Mouse (Mus musculus): Measurements from ENCODE around the gene Decr2.
"Not testable (repeated sequence)": the region's sequence is repeated elsewhere in the genome, so short reads cannot be mapped to it uniquely, and the experiment has no call there.

Decr2 gene

GRCm38 (mm10) chr17:26057787-26058567 is 32.2 kb downstream of the Decr2 start:
- DNase-seq (ENCODE audit: low read depth) = no peak

DNA sequence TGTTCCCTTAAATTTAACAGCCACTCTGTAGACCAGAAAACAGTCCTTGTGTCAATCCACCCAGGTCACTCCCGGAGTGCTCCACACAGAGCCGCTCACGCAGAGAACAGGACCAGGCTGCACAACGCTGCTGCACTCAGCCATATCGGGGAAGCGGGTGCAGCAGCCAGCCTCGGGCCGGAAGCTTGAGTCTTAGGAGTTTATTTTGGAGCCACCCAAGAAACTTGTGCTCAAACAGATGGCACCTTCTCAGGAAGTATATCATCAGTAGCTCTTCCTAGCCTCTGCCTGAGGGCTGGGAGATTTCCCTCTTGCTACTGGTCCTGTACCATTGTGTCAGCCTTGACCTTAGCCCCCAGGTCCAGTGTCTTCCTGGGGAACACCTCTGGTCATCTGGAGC is 32.9 kb downstream of the Decr2 start:
- no peak for DNase-seq (ENCODE audit: low read depth)

DNA sequence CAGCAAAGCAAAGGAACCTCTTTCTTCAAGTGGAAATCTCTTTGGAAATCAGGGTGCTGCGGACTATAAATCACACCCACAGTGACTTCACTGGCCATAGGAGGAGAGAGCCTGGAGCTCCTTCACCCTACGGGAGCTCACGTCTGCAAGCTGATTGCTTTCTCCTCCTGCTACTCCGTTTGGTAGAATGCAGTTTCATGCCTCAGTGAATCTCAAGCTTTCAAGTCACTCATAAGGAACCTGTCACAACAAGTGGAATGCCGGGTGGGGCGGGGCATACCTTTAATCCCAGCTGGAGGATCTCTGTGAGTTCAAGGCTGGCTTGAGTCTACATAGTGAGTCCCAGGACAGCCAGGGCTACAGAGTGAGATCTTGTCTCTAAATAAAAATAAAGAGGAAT is 35.0 kb downstream of the Decr2 start:
- no peak for DNase-seq (ENCODE audit: low read depth)

DNA sequence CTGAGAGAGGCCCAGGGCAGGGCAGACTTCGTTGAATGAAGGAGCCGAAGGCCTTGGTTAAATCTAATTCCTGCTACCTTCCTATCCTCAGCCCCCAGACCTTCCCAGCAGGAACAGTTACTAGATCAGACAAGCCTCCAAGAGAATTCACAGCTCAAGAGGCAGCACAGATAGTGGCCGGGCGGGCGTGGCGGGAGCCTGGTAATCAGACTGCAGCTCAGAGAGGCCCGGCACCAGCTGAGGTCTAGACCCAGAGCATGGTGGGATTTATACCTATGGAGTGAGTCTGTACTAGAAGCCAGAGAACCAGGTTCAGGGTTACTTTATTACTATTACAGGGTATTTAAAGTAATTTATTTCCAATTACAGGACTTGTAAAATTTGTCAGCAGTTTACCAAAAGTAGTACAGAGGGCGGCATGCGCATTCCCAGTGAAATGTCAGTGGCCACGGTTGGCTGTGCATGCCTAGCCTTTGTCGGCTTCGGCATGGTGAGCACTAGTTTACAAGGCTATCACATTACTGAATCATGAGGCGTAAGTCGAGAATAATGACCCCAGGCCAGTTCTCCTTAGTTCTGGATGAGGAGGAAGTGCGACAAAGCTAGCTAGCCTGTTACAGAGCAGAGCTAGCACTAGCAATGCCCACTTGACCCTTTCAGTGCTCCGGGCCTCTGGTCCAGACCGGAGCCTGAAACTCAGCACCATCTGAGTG is 35.8 kb downstream of the Decr2 start:
- no peak for DNase-seq (ENCODE audit: low read depth)

DNA sequence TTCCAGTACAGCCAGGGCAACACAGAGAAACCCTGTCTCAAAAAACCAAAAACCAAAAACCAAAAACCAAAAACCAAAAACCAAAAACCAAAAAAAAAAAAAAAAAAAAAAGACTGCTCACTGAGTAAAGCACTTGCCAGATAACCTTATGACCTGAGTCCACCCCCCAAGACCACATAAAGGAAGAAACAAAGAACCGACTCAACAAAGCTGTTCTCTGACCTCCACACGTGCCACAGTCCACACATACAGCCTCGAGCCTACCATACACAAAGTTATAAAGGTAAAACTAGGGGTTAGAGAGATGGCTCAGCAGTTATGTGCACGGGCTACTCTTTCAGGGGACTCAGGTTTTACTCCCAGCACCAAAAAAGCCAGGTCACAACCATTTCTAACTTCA is 37.4 kb downstream of the Decr2 start:
- DNase-seq (ENCODE audit: low read depth) = no peak

DNA sequence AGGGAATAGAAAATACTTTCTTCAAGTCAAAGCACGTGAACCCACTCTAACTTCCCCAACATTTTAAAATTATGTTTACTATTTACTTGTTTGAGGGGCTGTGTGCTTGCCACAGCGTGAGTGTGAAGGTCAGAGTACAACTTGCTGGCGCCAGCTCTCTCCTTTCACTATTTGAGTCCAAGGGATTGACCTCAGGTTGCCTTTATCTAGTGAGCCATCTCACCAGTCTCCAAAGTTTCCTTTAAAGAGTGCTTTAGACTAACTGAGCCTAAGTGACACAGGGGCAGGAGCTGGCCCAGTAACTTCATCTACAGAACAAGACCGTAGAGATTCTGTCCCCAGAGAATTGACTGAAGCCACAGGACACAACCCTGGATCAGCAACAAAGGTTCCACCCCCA is 38.1 kb downstream of the Decr2 start:
- DNase-seq (ENCODE audit: low read depth) = no peak

DNA sequence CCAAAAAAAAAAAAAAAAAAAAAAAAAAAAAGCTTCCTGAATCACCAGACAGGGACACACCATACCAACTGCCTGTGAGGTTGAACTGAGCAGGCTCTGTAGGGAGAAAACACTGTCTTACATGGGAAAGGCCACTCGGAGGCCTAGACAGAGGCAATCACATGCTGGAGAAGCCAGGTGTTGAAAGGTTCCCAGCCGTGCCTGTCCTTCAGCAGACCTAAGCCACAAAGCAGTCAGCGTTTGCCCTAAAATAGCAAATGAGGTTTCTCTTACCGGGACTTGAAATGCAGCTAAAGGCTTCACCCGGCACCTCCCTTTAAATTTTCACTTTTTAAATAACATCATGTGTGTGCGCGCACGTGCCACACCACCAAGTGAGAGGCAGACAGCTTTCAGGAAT is 42.0 kb downstream of the Decr2 start:
- no peak for DNase-seq (ENCODE audit: low read depth)

GRCm38 (mm10) chr17:26046253-26046997 is 43.7 kb downstream of the Decr2 start:
- no peak for DNase-seq (ENCODE audit: low read depth)

GRCm38 (mm10) chr17:26045285-26045684 is 44.9 kb downstream of the Decr2 start:
- no peak for DNase-seq (ENCODE audit: low read depth)

DNA sequence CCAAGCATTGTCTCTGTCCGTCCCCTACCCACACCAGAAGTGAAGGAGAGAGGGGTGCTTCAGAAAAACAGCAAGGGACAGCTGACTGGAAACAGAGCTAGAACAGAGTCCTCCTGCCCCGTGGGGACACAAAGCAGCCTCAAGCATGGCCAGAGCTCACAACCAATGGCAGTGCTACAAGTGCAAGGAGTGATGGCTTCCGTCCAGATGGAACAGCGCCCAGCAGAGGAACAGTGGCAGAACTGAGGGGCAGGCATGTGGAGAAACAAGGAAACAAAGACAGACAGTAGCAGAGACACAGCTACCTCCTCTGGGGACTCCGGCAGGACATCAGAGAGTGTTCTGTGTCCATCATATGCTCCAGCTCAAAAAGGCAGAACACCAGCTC is 46.9 kb downstream of the Decr2 start:
- DNase-seq (ENCODE audit: low read depth) = no peak

DNA sequence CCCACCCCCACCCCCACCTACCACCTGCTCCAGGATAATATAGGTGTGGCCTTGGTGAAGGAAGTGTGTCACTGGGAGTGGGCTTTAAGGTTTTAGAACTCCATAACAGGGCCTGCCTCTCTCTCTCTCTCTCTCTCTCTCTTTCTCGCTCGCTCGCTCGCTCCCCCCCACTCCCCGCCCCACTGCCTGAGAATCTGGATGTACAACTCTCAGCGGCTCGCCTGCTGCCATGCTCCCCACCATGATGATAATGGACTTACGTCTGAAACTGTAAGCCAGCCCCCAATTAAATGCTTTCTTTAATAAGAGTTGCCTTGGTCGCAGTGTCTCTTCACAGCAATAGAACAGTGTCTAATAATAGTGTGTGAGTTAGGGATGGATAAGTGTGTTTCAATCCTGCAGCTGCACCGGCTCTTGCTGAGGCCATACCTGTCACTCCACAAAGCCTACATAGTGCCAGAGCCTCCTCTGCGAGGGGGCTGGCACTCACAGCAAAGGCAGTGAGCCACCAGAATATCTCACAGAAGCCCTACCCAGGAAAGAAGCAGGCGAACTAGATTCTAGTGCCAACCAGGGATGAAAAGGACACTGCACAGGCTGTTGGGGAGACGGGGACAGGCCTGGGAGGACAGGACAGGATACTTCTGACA is 47.4 kb downstream of the Decr2 start:
- no peak for DNase-seq (ENCODE audit: low read depth)

DNA sequence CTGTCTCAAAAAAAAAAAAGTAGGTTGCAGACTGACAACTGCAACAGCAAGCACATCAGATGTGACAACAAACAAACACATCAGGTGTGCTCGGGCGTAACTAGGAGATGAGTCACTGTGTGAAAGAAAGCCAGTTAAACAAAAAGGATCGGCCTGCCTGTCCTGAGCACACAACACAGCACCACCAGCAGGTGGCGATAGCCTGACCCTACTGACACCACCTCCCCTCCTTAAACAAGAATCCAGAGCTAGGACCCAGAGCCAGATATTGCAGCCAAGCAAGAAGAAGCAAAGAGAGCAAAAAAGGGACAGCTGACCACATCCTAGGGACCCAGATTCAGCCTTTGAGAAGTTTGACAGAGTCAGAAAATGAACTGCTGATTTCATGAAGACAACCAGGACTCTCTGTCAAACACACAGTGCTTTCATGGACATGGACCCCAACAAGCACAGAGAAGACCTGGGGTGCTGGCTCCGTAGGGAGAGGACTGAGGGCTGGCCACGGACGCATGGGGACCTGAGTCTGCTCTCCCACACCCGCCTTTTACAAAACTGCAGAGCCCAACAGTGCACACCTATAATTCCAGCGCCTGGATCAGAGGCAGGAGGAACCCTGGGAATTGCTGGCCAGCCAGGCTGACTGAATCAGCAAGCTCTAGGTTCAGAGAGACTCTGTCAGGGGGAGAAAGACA is 48.9 kb downstream of the Decr2 start:
- peak; percentile 56 for DNase-seq (ENCODE audit: low read depth)

GRCm38 (mm10) chr17:26040711-26041110 is 49.4 kb downstream of the Decr2 start:
- DNase-seq (ENCODE audit: low read depth) = not testable (repeated sequence)

DNA sequence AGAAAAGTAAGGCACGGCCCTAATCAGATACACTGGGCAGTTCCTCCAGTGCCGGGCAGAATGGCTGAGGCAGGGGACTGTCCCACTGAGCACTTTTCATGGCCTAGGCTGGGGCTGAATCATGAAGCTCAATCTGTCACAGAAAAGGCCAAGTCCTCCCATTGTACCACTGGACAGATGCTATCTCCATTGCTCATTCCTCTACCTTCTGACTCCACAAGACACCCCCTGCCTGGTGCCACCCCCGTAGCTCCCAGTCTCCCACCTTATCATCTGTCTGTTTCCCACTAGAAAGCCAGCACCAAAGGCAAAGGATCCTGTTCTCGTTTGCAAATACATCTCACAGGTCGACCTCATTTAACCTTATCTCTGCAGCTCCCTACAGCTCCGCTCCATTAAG is 58.1 kb downstream of the Decr2 start:
- DNase-seq (ENCODE audit: low read depth) = no peak

GRCm38 (mm10) chr17:26031583-26031982 is 58.6 kb downstream of the Decr2 start:
- DNase-seq (ENCODE audit: low read depth) = no peak

Data from c-Kit-positive CD71-negative TER-119-negative erythroid progenitor cells, embryonic 14.5 days (primary cell).